10 mouse cellular contexts compared by ENCODE assay signal in the genomic region with DNA sequence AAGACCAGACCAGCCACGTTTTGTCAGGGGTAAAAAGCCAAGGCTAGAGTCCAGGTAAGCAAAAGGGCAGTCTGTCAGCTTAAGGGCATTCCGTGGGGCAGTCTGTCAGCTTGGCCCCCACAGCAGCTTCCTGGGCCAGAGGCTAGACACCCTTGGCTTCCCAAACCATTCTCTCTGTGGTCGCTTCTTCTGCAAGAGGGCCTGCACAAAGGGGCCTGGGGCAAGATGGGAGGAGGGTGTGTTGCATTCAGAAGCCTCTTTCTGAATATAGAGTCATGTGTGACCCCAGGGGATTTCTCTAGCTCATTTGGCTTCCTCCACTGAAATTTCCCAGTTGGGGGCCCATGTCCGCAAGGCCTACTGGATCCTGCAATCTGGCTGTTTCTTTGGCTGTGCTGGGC. TPM values are rescaled to one million over a fixed set of nuclear protein-coding genes. Genes with fewer than 3 reads are reported as not detected.
A peak's percentile ranks its signal among the peaks of the same experiment; 100 is the strongest.
DNase-seq lines count a peak whose midpoint lies in the region; ATAC-seq and TF ChIP-seq lines count a peak whose summit lies in the region.
"Had no signal": no experiment of that assay in that cellular context is flagged by ENCODE, and none has a peak within 500 bp of the region (broad histone marks: within the 10 kb centered on the region; RNA-seq: fewer than 3 reads in every experiment).

No protein-coding gene starts in this region.

- no peak for TF ChIP-seq CTCF in stomach, postnatal 0 days (IDR thresholded peaks at IDR 0.05; ENCODE audit: low read depth)

- DNase-seq in adrenal gland, postnatal 14 days: peak; percentile 7
- DNase-seq in adrenal gland, adult (ENCODE audit: inconsistent age in 2 of 2, low spot score in 1 of 2): no peak
- no peak for DNase-seq in kidney, adult 11 months
- DNase-seq in right cerebral cortex, postnatal 4 days: peak; percentile 2
- no peak for DNase-seq in right cerebral cortex, postnatal 25 days
- DNase-seq in stomach, postnatal 0 days (ENCODE audit: low spot score): no peak
- DNase-seq: cerebellum, adult 11-12 months had no signal

- no peaks in the 10 kb centered on the region for H3K9me3 ChIP-seq in kidney, embryonic 16.5 days (ENCODE audit: low read length)
- H3K9me3 ChIP-seq in stomach, postnatal 0 days (ENCODE audit: control insufficient read depth, low read length): no peaks in the 10 kb centered on the region

- H3K36me3 ChIP-seq in kidney, embryonic 16.5 days (ENCODE audit: insufficient read depth, low read length): no peaks in the 10 kb centered on the region
- no peaks in the 10 kb centered on the region for H3K36me3 ChIP-seq in stomach, postnatal 0 days (ENCODE audit: control insufficient read depth, insufficient read depth, low read length)

- H3K27ac ChIP-seq in kidney, embryonic 16.5 days (ENCODE audit: low read length): peak overlapping the region; percentile 41; the same call in 1 of the 2 replicates
- H3K27ac ChIP-seq in stomach, postnatal 0 days (replicated peaks): peak overlapping the region; percentile 30; the same call in 1 of the 2 replicates

- H3K4me3 ChIP-seq in kidney, embryonic 16.5 days (ENCODE audit: low read length): no peak overlapping the region
- H3K4me3 ChIP-seq in stomach, postnatal 0 days (ENCODE audit: low read depth, low read length): no peak overlapping the region
- H3K4me3 ChIP-seq: erythroblast, embryonic 14.5 days had no signal

- no peak for ATAC-seq in kidney, embryonic 16.5 days (ENCODE audit: low FRiP score, low TSS enrichment)
- no peak for ATAC-seq in stomach, postnatal 0 days (ENCODE audit: low FRiP score, low TSS enrichment)
- ATAC-seq in megakaryocyte progenitor cell, adult 5-6 weeks (replicated peaks; ENCODE audit: poor library complexity): no peak

- peaks cover 22% of the 10 kb centered on the region for H3K4me1 ChIP-seq in kidney, embryonic 16.5 days (ENCODE audit: insufficient read depth, low read length)
- H3K4me1 ChIP-seq in stomach, postnatal 0 days (replicated peaks; ENCODE audit: control insufficient read depth, insufficient read depth): peaks cover 6% of the 10 kb centered on the region

- no peaks in the 10 kb centered on the region for H3K27me3 ChIP-seq in kidney, embryonic 16.5 days (ENCODE audit: insufficient read depth, low read length)
- H3K27me3 ChIP-seq in stomach, postnatal 0 days (ENCODE audit: control insufficient read depth, insufficient read depth, low read length): no peaks in the 10 kb centered on the region

- no peak overlapping the region for H3K4me2 ChIP-seq in kidney, embryonic 16.5 days (replicated peaks; ENCODE audit: low read depth, low read length)
- H3K4me2 ChIP-seq in stomach, postnatal 0 days (replicated peaks; ENCODE audit: low read depth): no peak overlapping the region

- 79% methylated on average over 4 of the region's 4 CpGs for WGBS in kidney, embryonic 16.5 days
- WGBS in stomach, postnatal 0 days: 53% methylated on average over 4 of the region's 4 CpGs

- H3K9ac ChIP-seq in kidney, embryonic 16.5 days (replicated peaks; ENCODE audit: low read length): no peak overlapping the region
- H3K9ac ChIP-seq in stomach, postnatal 0 days (ENCODE audit: low read length): peak overlapping the region; percentile 45; the same call in 1 of the 2 replicates

- TF ChIP-seq EP300 in stomach, postnatal 0 days (optimal IDR thresholded peaks at IDR 0.05): no peak

RNA-seq across cellular contexts. Expression of a gene that starts 21.6 kb away (rescaled TPM):
- total RNA-seq in adrenal gland, postnatal 14 days (2021): 47.3 and 100 TPM in 2 replicates
- 16.5 and 17.8 TPM in 2 replicates for polyA plus RNA-seq in kidney, embryonic 16.5 days (2015; fragmentation: Nextera tagmentation; extraction: Ambion mirVana)
- polyA plus RNA-seq in stomach, postnatal 0 days (2015; fragmentation: Nextera tagmentation; extraction: Ambion mirVana): 18.2 and 19.8 TPM in 2 replicates
- total RNA-seq in megakaryocyte progenitor cell, adult 5-6 weeks (2015): 10.9 and 13.8 TPM in 2 replicates
- 11.5 and 15.1 TPM in 2 replicates for total RNA-seq in megakaryocyte progenitor cell, adult 5-6 weeks (2017)

Comparison
In these comparisons a context has a peak if more than half of its experiments do, and no peak if none do; other contexts are left out.
1. DNase-seq: peak in adrenal gland, postnatal 14 days (single experiment) and right cerebral cortex, postnatal 4 days (single experiment); none in adrenal gland, adult (0 of 2), kidney, adult 11 months (single experiment), right cerebral cortex, postnatal 25 days (single experiment) and stomach, postnatal 0 days (single experiment).